Mouse (Mus musculus) T-helper 2 cell (primary cell): ENCODE measurements around the gene Pmfbp1.

Experiments used
- in situ Hi-C: fragments of 300-600 bp; cut with MboI, MseI; formaldehyde crosslinking; loops from one replicate; pipeline ENCODE4 v1.15.1; 2025; ENCODE audit warnings: high pct_unique_total_duplicates

The Pmfbp1 gene

GRCm38 (mm10) chr8:109499009-109499717 is 5.3 kb downstream of the Pmfbp1 start:
- in situ Hi-C loops = no loop called here

GRCm38 (mm10) chr8:109503566-109503965 is 9.7 kb downstream of the Pmfbp1 start:
- in situ Hi-C loops = no loop called here

- in situ Hi-C loops = no loop called here
These were observed 11.7 kb downstream of the Pmfbp1 start for GRCm38 (mm10) chr8:109505560-109505959.

GRCm38 (mm10) chr8:109524008-109524407 is 30.2 kb downstream of the Pmfbp1 start:
- in situ Hi-C loops = no loop called here

- in situ Hi-C loops = no loop called here
These were observed 41.5 kb downstream of the Pmfbp1 start for GRCm38 (mm10) chr8:109535140-109535990.

- in situ Hi-C loops = no loop called here
These were observed 42.9 kb downstream of the Pmfbp1 start for GRCm38 (mm10) chr8:109536703-109537102.

- in situ Hi-C loops = no loop called here
These were observed 48.3 kb downstream of the Pmfbp1 start for GRCm38 (mm10) chr8:109542165-109542564.

GRCm38 (mm10) chr8:109542748-109543519 is 49.1 kb downstream of the Pmfbp1 start:
- in situ Hi-C loops = no loop called here

GRCm38 (mm10) chr8:109544049-109544448 is 50.2 kb downstream of the Pmfbp1 start:
- in situ Hi-C loops = no loop called here

GRCm38 (mm10) chr8:109551663-109552062 is 57.8 kb downstream of the Pmfbp1 start:
- in situ Hi-C loops = no loop called here

GRCm38 (mm10) chr8:109563881-109564280 is 70.1 kb downstream of the Pmfbp1 start:
- in situ Hi-C loops = loop anchor here (5.0 kb wide), 1 partner anchor 38 kb away; no protein-coding TSS in a partner anchor

- in situ Hi-C loops = loop anchor here (5.0 kb wide), 1 partner anchor 38 kb away; no protein-coding TSS in a partner anchor
These were observed 70.9 kb downstream of the Pmfbp1 start for GRCm38 (mm10) chr8:109564766-109565165.

- in situ Hi-C loops = no loop called here
These were observed 71.9 kb downstream of the Pmfbp1 start, which contains the start of the genes Dhx38 and Txnl4b for GRCm38 (mm10) chr8:109565498-109566333. TSS of gene Dhx38 (minus strand) at chr8:109565861. TSS of gene Txnl4b (plus strand) at chr8:109565892.

- in situ Hi-C loops = no loop called here
These were observed 77.3 kb downstream of the Pmfbp1 start for GRCm38 (mm10) chr8:109571139-109571538.

GRCm38 (mm10) chr8:109576311-109576710 is 82.5 kb downstream of the Pmfbp1 start:
- in situ Hi-C loops = no loop called here

GRCm38 (mm10) chr8:109578900-109579301 is 85.1 kb downstream of the Pmfbp1 start, which contains the start of gene Hp:
TSS of gene Hp (minus strand) at chr8:109579172.
- in situ Hi-C loops = no loop called here

- in situ Hi-C loops = no loop called here
These were observed 90.5 kb downstream of the Pmfbp1 start for GRCm38 (mm10) chr8:109584293-109584692.

- in situ Hi-C loops = no loop called here
These were observed 91.0 kb downstream of the Pmfbp1 start for GRCm38 (mm10) chr8:109584830-109585229.

GRCm38 (mm10) chr8:109585652-109586051 is 91.8 kb downstream of the Pmfbp1 start:
- in situ Hi-C loops = no loop called here

- in situ Hi-C loops = no loop called here
These were observed 93.2 kb downstream of the Pmfbp1 start for GRCm38 (mm10) chr8:109586972-109587504.
